Mouse (Mus musculus): Measurements from ENCODE around the gene Gm29423. TPM values are rescaled to one million over a fixed set of nuclear protein-coding genes. Genes with fewer than 3 reads are reported as not detected.
"Not testable (repeated sequence)": the region's sequence is repeated elsewhere in the genome, so short reads cannot be mapped to it uniquely, and the experiment has no call there.

Gene Gm29423
- polyA plus RNA-seq (2015; fragmentation: Nextera tagmentation; extraction: Ambion mirVana) = not detected in 2 replicates

GRCm38 (mm10) chrY:70303187-70303586 is at the start of gene Gm29423, which contains the start of gene Gm29644:
Gm29423 (minus strand) TSS chrY:70303287.
Gm29644 (minus strand) TSS chrY:70303343.
- not testable (repeated sequence) for H3K9ac ChIP-seq; H3K36me3 ChIP-seq; H3K27ac ChIP-seq; ATAC-seq (ENCODE audit: insufficient read depth, low FRiP score, low read depth); H3K4me1 ChIP-seq; H3K4me3 ChIP-seq (replicated peaks); H3K4me2 ChIP-seq; H3K27me3 ChIP-seq (replicated peaks); H3K9me3 ChIP-seq
- no CpG with 5 or more reads among the region's 2 CpGs for WGBS

DNA sequence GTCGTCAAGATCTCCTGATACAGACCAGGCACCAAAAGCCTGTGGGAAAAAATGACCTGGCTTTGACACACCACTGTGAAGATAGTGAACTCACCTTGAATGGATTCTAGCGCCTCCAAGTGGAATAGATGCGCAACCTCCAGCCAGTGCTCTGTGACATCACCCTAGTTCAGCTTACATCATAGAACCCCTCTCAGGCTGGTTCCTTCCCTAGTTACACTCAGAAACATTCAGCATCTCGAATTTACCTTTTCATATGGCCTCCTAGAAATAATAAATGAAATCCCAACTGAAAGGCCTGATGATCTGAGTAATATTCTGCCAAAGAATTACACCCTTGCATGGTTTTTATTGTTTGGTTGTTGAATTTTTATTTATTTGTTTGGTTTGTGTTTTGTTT is 29.5 kb downstream of the Gm29423 start, which contains the start of gene Gm21118:
Gene Gm21118, minus strand, starts transcription at position 101 of the 400 bp plus-strand sequence.
- H3K4me2 ChIP-seq; H3K9ac ChIP-seq; H3K9me3 ChIP-seq; H3K4me3 ChIP-seq (replicated peaks); H3K36me3 ChIP-seq; H3K4me1 ChIP-seq; ATAC-seq (ENCODE audit: insufficient read depth, low FRiP score, low read depth); H3K27me3 ChIP-seq (replicated peaks); H3K27ac ChIP-seq: not testable (repeated sequence)
- no CpG with 5 or more reads among the region's 4 CpGs for WGBS

Other genes starting within 250 kb of the Gm29423 start
- gene Gm21118, start 29.6 kb downstream of the Gm29423 start, polyA plus RNA-seq (2015; fragmentation: Nextera tagmentation; extraction: Ambion mirVana) = not detected in 2 replicates
- not detected in 2 replicates for gene Gm29644, start 56 bp upstream of the Gm29423 start, polyA plus RNA-seq (2015; fragmentation: Nextera tagmentation; extraction: Ambion mirVana)
- not detected in 2 replicates for gene Gm20888, start 138.6 kb upstream of the Gm29423 start, polyA plus RNA-seq (2015; fragmentation: Nextera tagmentation; extraction: Ambion mirVana)